Mouse (Mus musculus) midbrain, embryonic 15.5 days (tissue): ENCODE data around the gene Ascl5. TPM values are rescaled to one million over a fixed set of nuclear protein-coding genes. Genes with fewer than 3 reads are reported as not detected.
A peak's percentile ranks its signal among the peaks of the same experiment; 100 is the strongest.

Experiments
- ATAC-seq: fragments of 200-750 bp; cut with Nextera tagmentation; replicated peaks from 2 replicates; pipeline ENCODE4 v1.8.0; 2017; ENCODE audit warnings: moderate TSS enrichment
- H3K27ac ChIP-seq: fragments of 300-500 bp; sonication (generic); 2 replicates; pipeline ENCODE4 v1.5.1; 2015; ENCODE audit warnings: mild to moderate bottlenecking, inconsistent platforms
- H3K27me3 ChIP-seq: fragments of 300-500 bp; sonication (generic); replicated peaks from 2 replicates; pipeline ENCODE4 v1.6.1; 2015; ENCODE audit warnings: inconsistent platforms
- H3K36me3 ChIP-seq: fragments of 300-500 bp; sonication (generic); replicated peaks from 2 replicates; pipeline ENCODE4 v1.6.1; 2015; ENCODE audit warnings: inconsistent platforms
- H3K4me1 ChIP-seq: fragments of 300-500 bp; sonication (generic); 2 replicates; pipeline ENCODE4 v1.6.1; 2015; ENCODE audit warnings: inconsistent platforms
- H3K4me2 ChIP-seq: fragments of 300-500 bp; sonication (generic); 2 replicates; pipeline ENCODE4 v1.6.1; 2015; ENCODE audit warnings: inconsistent platforms, mild to moderate bottlenecking, moderate library complexity
- H3K4me3 ChIP-seq: fragments of 300-500 bp; sonication (generic); 2 replicates; pipeline ENCODE4 v1.5.1; 2015; ENCODE audit warnings: mild to moderate bottlenecking, inconsistent platforms
- H3K9ac ChIP-seq: fragments of 300-500 bp; sonication (generic); 2 replicates; pipeline ENCODE4 v1.6.1; 2015; ENCODE audit warnings: mild to moderate bottlenecking, inconsistent platforms
- H3K9me3 ChIP-seq: fragments of 300-500 bp; sonication (generic); 2 replicates; pipeline ENCODE4 v1.6.1; 2016; ENCODE audit warnings: inconsistent platforms
- WGBS: fragments of 180-500 bp; shearing (Covaris S2); methylation state at CpG from one replicate; pipeline ENCODE4 v1.1.7; 2015; ENCODE audit warnings: mixed read lengths; 5-methylcytosine and 5-hydroxymethylcytosine counted together
- polyA plus RNA-seq: library from polyadenylated mRNA; unstranded; fragments of >200 nt; fragmentation: Nextera tagmentation; extraction: Ambion mirVana; gene quantifications from 2 replicates; pipeline ENCODE4 v1.2.1, GENCODE M21; 2015

Gene Ascl5
- polyA plus RNA-seq, 1 experiment from 2014 or later, result not detected

DNA sequence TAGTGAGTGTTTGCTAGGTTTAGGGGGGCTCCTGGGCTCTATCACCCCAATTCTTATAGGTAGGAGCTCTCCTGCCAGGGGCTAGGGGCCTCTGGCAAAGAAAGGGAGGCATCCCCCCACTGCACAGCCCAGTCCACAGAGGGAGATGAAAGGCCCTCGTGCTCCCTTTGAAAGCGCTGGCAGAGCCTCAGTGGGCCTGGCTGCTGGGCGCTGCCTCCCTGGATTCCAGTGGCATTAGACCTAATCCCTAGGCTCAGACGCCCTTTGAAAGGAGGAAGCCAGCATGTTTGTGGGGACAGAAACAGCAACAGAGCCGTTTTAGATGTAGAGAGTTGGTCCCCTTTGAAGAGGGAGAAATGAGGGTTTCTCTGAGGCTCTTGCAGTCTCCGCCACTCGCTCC, 20.4 kb upstream of the Ascl5 start:
- Histone ChIP-seq H3K27me3 (no peaks in the 10 kb centered on the region), H3K27ac (no peak overlapping the region), H3K4me2 (no peak overlapping the region), H3K9me3 (no peaks in the 10 kb centered on the region), H3K4me3 (no peak overlapping the region), H3K9ac (no peak overlapping the region), H3K4me1 (peaks cover 6% of the 10 kb centered on the region), H3K36me3 (peaks cover 17% of the 10 kb centered on the region)
- 27% methylated on average over 7 of the region's 7 CpGs for WGBS
- ATAC-seq, result peak; percentile 31; the same call in 1 of the 2 replicates

DNA sequence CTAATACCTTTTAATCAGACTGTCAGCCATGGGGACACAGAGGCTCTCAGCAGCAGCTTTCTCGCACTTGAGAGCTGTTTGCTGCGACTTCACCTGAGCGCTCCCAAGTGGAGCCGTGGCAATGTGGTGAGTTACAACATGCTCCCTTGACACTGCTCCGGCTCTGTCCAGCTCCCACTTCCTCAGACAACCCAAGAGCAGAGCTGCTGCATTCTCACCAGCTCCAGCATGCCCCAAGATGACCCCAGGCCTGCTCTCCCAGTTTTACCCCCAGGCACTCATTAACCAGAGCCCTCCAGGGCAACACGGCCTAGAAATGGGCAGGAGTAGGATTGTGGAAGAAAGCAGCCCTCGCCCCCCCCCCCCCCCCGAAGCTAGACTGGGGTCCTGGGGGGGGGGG, 18.9 kb upstream of the Ascl5 start:
- no peak overlapping the region for H3K9ac ChIP-seq
- no peak for ATAC-seq
- H3K36me3 ChIP-seq, result peaks cover 17% of the 10 kb centered on the region
- no peaks in the 10 kb centered on the region for H3K27me3 ChIP-seq
- no peak overlapping the region for H3K4me3 ChIP-seq
- 78% methylated on average over 6 of the region's 8 CpGs for WGBS
- no peaks in the 10 kb centered on the region for H3K9me3 ChIP-seq
- H3K4me2 ChIP-seq, result no peak overlapping the region
- H3K27ac ChIP-seq, result no peak overlapping the region
- H3K4me1 ChIP-seq, result peaks cover 6% of the 10 kb centered on the region

GRCm38 (mm10) chr1:136032961-136033360, 17.6 kb upstream of the Ascl5 start:
- H3K9ac ChIP-seq, result no peak overlapping the region
- H3K4me1 ChIP-seq, result peaks cover 6% of the 10 kb centered on the region
- H3K9me3 ChIP-seq, result no peaks in the 10 kb centered on the region
- H3K27ac ChIP-seq, result 0 out of 2 replicates have a peak overlapping the region, but pooled peaks have one; percentile 9
- peaks cover 14% of the 10 kb centered on the region for H3K36me3 ChIP-seq
- H3K4me2 ChIP-seq, result no peak overlapping the region
- no peak for ATAC-seq
- H3K4me3 ChIP-seq, result no peak overlapping the region
- H3K27me3 ChIP-seq, result no peaks in the 10 kb centered on the region
- 48% methylated on average over 7 of the region's 7 CpGs for WGBS

GRCm38 (mm10) chr1:136038746-136039538, 11.7 kb upstream of the Ascl5 start:
- Histone ChIP-seq H3K9me3 (no peaks in the 10 kb centered on the region), H3K4me3 (no peak overlapping the region), H3K36me3 (peaks cover 13% of the 10 kb centered on the region), H3K27ac (no peak overlapping the region), H3K27me3 (no peaks in the 10 kb centered on the region; the same call in 1 of the 2 replicates), H3K4me1 (peaks cover 17% of the 10 kb centered on the region), H3K4me2 (no peak overlapping the region), H3K9ac (no peak overlapping the region)
- WGBS, result 81% methylated on average over 5 of the region's 5 CpGs
- ATAC-seq, result no peak

- no peak overlapping the region for H3K27ac ChIP-seq
- peak; percentile 38; the same call in 1 of the 2 replicates for ATAC-seq
- H3K27me3 ChIP-seq, result no peaks in the 10 kb centered on the region; the same call in 1 of the 2 replicates
- no peak overlapping the region for H3K4me2 ChIP-seq
- no peak overlapping the region for H3K4me3 ChIP-seq
- peaks cover 17% of the 10 kb centered on the region for H3K4me1 ChIP-seq
- no peaks in the 10 kb centered on the region for H3K36me3 ChIP-seq
- no peaks in the 10 kb centered on the region for H3K9me3 ChIP-seq
- no peak overlapping the region for H3K9ac ChIP-seq
- WGBS, result 17% methylated on average over 11 of the region's 11 CpGs
Measured at GRCm38 (mm10) chr1:136040452-136040851, 10.2 kb upstream of the Ascl5 start.

- no peak overlapping the region for H3K27ac ChIP-seq
- no peaks in the 10 kb centered on the region for H3K36me3 ChIP-seq
- no peak overlapping the region for H3K4me2 ChIP-seq
- H3K9me3 ChIP-seq, result no peaks in the 10 kb centered on the region
- 23% methylated on average over 4 of the region's 4 CpGs for WGBS
- peaks cover 17% of the 10 kb centered on the region for H3K4me1 ChIP-seq
- no peak overlapping the region for H3K9ac ChIP-seq
- H3K27me3 ChIP-seq, result no peaks in the 10 kb centered on the region; the same call in 1 of the 2 replicates
- ATAC-seq, result 0 out of 2 replicates have a peak, but pooled peaks have one; percentile 53
- H3K4me3 ChIP-seq, result no peak overlapping the region
Measured at GRCm38 (mm10) chr1:136040874-136041273, 9.7 kb upstream of the Ascl5 start.

DNA sequence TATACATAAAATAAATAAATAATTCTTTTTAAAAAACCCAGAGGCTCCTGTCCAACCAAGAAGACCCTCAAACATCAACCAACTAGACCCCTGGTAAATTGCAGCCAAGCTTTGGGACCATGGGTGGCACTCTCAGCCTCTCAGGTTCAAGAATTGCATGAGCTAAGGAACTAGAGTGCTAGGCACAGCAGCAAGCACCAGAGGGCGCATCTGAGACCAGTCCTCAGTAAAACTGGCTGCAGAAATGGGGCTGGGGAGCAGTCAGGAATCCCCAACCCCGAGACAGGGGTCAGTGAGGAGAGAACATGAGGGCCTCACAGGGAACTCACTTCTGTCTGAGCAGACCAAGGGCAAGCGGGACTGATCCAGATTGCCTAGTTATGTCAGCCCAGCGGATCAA, 4.8 kb upstream of the Ascl5 start:
- 10% methylated on average over 4 of the region's 4 CpGs for WGBS
- H3K36me3 ChIP-seq, result no peaks in the 10 kb centered on the region
- peaks cover 15% of the 10 kb centered on the region for H3K4me1 ChIP-seq
- ATAC-seq, result 0 out of 2 replicates have a peak, but pooled peaks have one; percentile 16
- H3K27me3 ChIP-seq, result peaks cover 19% of the 10 kb centered on the region
- H3K9ac ChIP-seq, result no peak overlapping the region
- no peaks in the 10 kb centered on the region for H3K9me3 ChIP-seq
- H3K4me3 ChIP-seq, result no peak overlapping the region
- no peak overlapping the region for H3K4me2 ChIP-seq
- no peak overlapping the region for H3K27ac ChIP-seq

GRCm38 (mm10) chr1:136047432-136047831, 3.2 kb upstream of the Ascl5 start:
- H3K4me3 ChIP-seq, result no peak overlapping the region
- peaks cover 29% of the 10 kb centered on the region for H3K27me3 ChIP-seq
- 9% methylated on average over 2 of the region's 2 CpGs for WGBS
- no peak overlapping the region for H3K9ac ChIP-seq
- H3K4me1 ChIP-seq, result peaks cover 10% of the 10 kb centered on the region
- no peak overlapping the region for H3K4me2 ChIP-seq
- H3K9me3 ChIP-seq, result no peaks in the 10 kb centered on the region
- H3K36me3 ChIP-seq, result no peaks in the 10 kb centered on the region
- H3K27ac ChIP-seq, result no peak overlapping the region
- ATAC-seq, result no peak

DNA sequence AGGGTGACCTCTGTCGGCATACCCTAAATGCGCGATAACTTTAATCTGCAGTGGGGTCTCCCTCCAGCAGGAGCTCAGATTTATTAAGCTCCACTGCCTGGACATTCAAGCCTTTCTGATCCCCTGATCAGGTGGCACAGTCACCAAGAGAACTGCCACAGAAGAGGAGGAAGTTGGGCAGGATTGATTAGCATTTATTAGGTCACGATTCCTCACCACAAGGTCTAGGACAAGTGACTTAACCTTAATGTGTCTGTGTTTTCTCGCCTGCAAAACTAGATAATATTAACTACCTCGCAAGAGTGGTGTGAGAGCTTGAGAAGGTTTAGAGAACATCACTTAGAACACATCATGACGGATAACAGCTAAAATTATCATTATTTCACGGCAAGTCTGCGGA, 2.7 kb upstream of the Ascl5 start:
- H3K9me3 ChIP-seq, result no peaks in the 10 kb centered on the region
- no peak overlapping the region for H3K4me3 ChIP-seq
- H3K27me3 ChIP-seq, result peaks cover 34% of the 10 kb centered on the region
- H3K36me3 ChIP-seq, result no peaks in the 10 kb centered on the region
- no peak overlapping the region for H3K4me2 ChIP-seq
- ATAC-seq, result no peak
- WGBS, result 80% methylated on average over 9 of the region's 9 CpGs
- no peak overlapping the region for H3K27ac ChIP-seq
- peaks cover 10% of the 10 kb centered on the region for H3K4me1 ChIP-seq
- no peak overlapping the region for H3K9ac ChIP-seq

DNA sequence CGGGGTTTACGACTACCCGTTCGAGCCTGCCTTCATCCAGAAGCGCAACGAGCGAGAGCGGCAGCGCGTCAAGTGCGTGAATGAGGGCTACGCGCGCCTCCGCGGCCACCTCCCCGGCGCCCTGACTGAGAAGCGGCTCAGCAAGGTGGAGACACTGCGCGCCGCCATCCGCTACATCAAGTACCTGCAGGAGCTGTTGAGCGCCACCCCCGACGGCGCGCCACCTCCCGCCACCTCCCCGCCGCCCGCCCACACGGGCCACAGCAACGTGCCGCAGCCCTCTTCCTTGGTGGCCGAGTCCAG, 360 bp downstream of the Ascl5 start:
- no peak overlapping the region for H3K27ac ChIP-seq
- WGBS, result under 1% methylated on average over 36 of the region's 36 CpGs
- H3K27me3 ChIP-seq, result peaks cover 35% of the 10 kb centered on the region
- peak overlapping the region; percentile 60 for H3K4me2 ChIP-seq
- no peaks in the 10 kb centered on the region for H3K9me3 ChIP-seq
- peak overlapping the region; percentile 40 for H3K4me3 ChIP-seq
- peak overlapping the region; percentile 45 for H3K9ac ChIP-seq
- no peaks in the 10 kb centered on the region for H3K36me3 ChIP-seq
- peak; percentile 51 for ATAC-seq
- H3K4me1 ChIP-seq, result peaks cover 10% of the 10 kb centered on the region

DNA sequence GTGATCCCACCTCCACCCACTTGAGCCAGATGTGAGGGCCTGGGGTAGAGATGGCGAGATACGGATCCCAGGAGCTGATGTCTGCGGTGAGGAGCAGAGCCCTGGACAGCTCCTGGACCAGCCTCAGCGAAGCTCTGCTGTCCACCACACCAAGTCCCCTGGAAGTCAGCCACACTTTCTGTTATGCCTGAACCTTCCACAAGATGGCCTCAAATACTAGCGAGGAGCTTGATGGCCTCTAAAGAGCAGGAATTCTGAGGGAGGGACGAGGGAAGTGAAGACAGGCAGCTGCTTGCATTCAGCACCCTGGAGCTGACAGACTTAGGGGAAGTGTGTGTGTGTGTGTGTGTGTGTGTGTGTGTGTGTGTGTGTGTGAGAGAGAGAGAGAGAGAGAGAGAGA, 861 bp downstream of the Ascl5 start:
- no peak overlapping the region for H3K27ac ChIP-seq
- no peaks in the 10 kb centered on the region for H3K9me3 ChIP-seq
- H3K4me2 ChIP-seq, result peak overlapping the region; percentile 60
- no peaks in the 10 kb centered on the region for H3K36me3 ChIP-seq
- ATAC-seq, result peak; percentile 79
- 0% methylated on average over 6 of the region's 6 CpGs for WGBS
- H3K4me1 ChIP-seq, result peaks cover 10% of the 10 kb centered on the region
- peak overlapping the region; percentile 40 for H3K4me3 ChIP-seq
- peak overlapping the region; percentile 45; the same call in 1 of the 2 replicates for H3K9ac ChIP-seq
- peaks cover 35% of the 10 kb centered on the region for H3K27me3 ChIP-seq

DNA sequence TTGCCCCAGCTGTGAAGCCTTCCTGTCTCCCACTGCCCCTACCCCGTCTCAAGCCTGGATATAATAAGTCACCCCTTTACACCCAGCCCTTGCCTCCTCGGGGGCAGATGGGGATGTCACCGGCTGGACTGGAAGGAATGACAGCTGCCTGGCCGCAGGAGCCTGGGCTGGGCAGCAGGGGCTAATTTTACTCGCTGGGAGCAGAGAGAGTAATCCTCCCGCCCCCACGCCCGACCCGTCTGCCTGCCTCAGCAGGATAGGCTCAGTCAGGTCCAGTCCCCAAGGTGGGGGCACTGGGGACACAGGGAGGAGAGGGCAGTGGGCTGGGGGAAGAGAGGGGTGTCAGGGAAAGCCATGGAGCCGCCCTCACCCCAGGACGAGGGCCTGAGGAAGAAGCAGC, 1.9 kb downstream of the Ascl5 start, which contains the start of gene Cacna1s:
Gene Cacna1s, plus strand, starts transcription at position 204 of the 400 bp plus-strand sequence.
- Histone ChIP-seq H3K27me3 (peaks cover 35% of the 10 kb centered on the region), H3K4me3 (no peak within 1 kb of the TSS), H3K36me3 (no peaks in the 10 kb centered on the region), H3K27ac (no peak within 1 kb of the TSS), H3K4me2 (no peak within 1 kb of the TSS), H3K9ac (no peak within 1 kb of the TSS), H3K4me1 (peaks cover 15% of the 10 kb centered on the region), H3K9me3 (no peaks in the 10 kb centered on the region)
- WGBS, result 42% methylated on average over 11 of the region's 11 CpGs
- ATAC-seq, result 0 out of 2 replicates have a peak, but pooled peaks have one; percentile 12

DNA sequence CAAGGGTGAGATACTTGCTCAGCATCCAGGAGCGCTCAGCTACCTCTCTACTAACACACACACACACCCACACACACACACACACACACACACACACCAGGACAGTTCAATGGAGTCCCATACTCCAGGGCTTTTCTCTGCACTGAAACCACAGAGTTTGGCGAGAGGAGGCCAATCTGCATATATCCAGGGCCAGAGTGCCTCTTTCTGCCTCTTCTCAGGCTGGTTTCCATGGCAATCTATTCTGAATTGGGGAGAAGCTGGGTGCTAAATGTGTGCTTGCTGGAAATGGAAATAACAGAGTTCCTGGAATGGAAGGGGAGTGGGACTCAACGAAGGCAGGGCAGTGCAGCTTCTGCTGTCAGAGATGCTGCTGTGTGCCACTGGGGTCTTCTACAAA, 5.2 kb downstream of the Ascl5 start:
- Histone ChIP-seq H3K4me3 (no peak overlapping the region), H3K9me3 (no peaks in the 10 kb centered on the region), H3K27ac (no peak overlapping the region), H3K9ac (no peak overlapping the region), H3K4me2 (no peak overlapping the region), H3K27me3 (peaks cover 16% of the 10 kb centered on the region), H3K4me1 (peaks cover 11% of the 10 kb centered on the region), H3K36me3 (no peaks in the 10 kb centered on the region)
- ATAC-seq, result no peak; the same call in 1 of the 2 replicates
- 26% methylated on average over 3 of the region's 3 CpGs for WGBS
